Mouse (Mus musculus): ENCODE measurements around the gene Slc25a45. TPM values are rescaled to one million over a fixed set of nuclear protein-coding genes. Genes with fewer than 3 reads are reported as not detected.
A peak's percentile ranks its signal among the peaks of the same experiment; 100 is the strongest.
"Not testable (repeated sequence)": the region's sequence is repeated elsewhere in the genome, so short reads cannot be mapped to it uniquely, and the experiment has no call there.

The Slc25a45 gene
- polyA plus RNA-seq, 1 experiment from 2014 or later = 1.3 TPM

- WGBS = 58% methylated on average over 6 of the region's 6 CpGs
- Histone ChIP-seq H3K27ac (peak overlapping the region; percentile 60; the same call in 1 of the 2 replicates), H3K4me2 (peak overlapping the region; percentile 28), H3K36me3 (replicated peaks) (peaks cover 43% of the 10 kb centered on the region), H3K4me3 (replicated peaks) (no peak overlapping the region), H3K9ac (peak overlapping the region; percentile 29; the same call in 1 of the 2 replicates), H3K27me3 (no peaks in the 10 kb centered on the region), H3K9me3 (no peaks in the 10 kb centered on the region), H3K4me1 (peaks cover 42% of the 10 kb centered on the region)
- ATAC-seq (ENCODE audit: low FRiP score) = no peak
These were observed 5.9 kb upstream of the Slc25a45 start for GRCm38 (mm10) chr19:5871683-5872082.

- Histone ChIP-seq H3K27ac (no peak overlapping the region), H3K9me3 (no peaks in the 10 kb centered on the region), H3K4me2 (no peak overlapping the region), H3K9ac (no peak overlapping the region), H3K27me3 (no peaks in the 10 kb centered on the region), H3K4me1 (peaks cover 42% of the 10 kb centered on the region), H3K36me3 (replicated peaks) (peaks cover 36% of the 10 kb centered on the region), H3K4me3 (replicated peaks) (no peak overlapping the region)
- WGBS = 95% methylated on average over 4 of the region's 4 CpGs
- no peak for ATAC-seq (ENCODE audit: low FRiP score)
These were observed 5.1 kb upstream of the Slc25a45 start for GRCm38 (mm10) chr19:5872528-5872927.

GRCm38 (mm10) chr19:5872931-5873556 is 4.6 kb upstream of the Slc25a45 start:
- peaks cover 47% of the 10 kb centered on the region for H3K4me1 ChIP-seq
- H3K9ac ChIP-seq = no peak overlapping the region
- 0 out of 2 replicates have a peak overlapping the region, but pooled peaks have one; percentile 2 for H3K4me2 ChIP-seq
- no peaks in the 10 kb centered on the region for H3K9me3 ChIP-seq
- H3K4me3 ChIP-seq (replicated peaks) = no peak overlapping the region
- WGBS = 91% methylated on average over 19 of the region's 19 CpGs
- no peak overlapping the region for H3K27ac ChIP-seq
- H3K27me3 ChIP-seq = no peaks in the 10 kb centered on the region
- peaks cover 32% of the 10 kb centered on the region for H3K36me3 ChIP-seq (replicated peaks)
- no peak for ATAC-seq (ENCODE audit: low FRiP score)

- Histone ChIP-seq H3K27ac (no peak overlapping the region), H3K9me3 (no peaks in the 10 kb centered on the region), H3K27me3 (no peaks in the 10 kb centered on the region), H3K4me2 (peak overlapping the region; percentile 72), H3K36me3 (replicated peaks) (peaks cover 18% of the 10 kb centered on the region), H3K9ac (peak overlapping the region; percentile 78), H3K4me3 (replicated peaks) (peak overlapping the region; percentile 79), H3K4me1 (peaks cover 52% of the 10 kb centered on the region)
- 7% methylated on average over 13 of the region's 13 CpGs for WGBS
- ATAC-seq (ENCODE audit: low FRiP score) = no peak; the same call in 1 of the 2 replicates
These were observed 3.1 kb upstream of the Slc25a45 start for GRCm38 (mm10) chr19:5874391-5874968.

- WGBS = under 1% methylated on average over 37 of the region's 37 CpGs
- peak within 1 kb of the TSS; percentile 79 for H3K4me3 ChIP-seq (replicated peaks)
- no peaks in the 10 kb centered on the region for H3K27me3 ChIP-seq
- H3K4me2 ChIP-seq = peak within 1 kb of the TSS; percentile 72
- peak within 1 kb of the TSS; percentile 78 for H3K9ac ChIP-seq
- peaks cover 14% of the 10 kb centered on the region; the same call in 1 of the 2 replicates for H3K36me3 ChIP-seq (replicated peaks)
- H3K4me1 ChIP-seq = peaks cover 52% of the 10 kb centered on the region
- peak; percentile 91 for ATAC-seq (ENCODE audit: low FRiP score)
- peak within 1 kb of the TSS; percentile 65 for H3K27ac ChIP-seq
- H3K9me3 ChIP-seq = no peaks in the 10 kb centered on the region
These were observed 2.6 kb upstream of the Slc25a45 start, which contains the start of gene Frmd8 for GRCm38 (mm10) chr19:5874969-5875480. Gene Frmd8, minus strand, starts transcription at chr19:5875274.

GRCm38 (mm10) chr19:5878362-5878722 is 734 bp downstream of the Slc25a45 start:
- 89% methylated on average over 7 of the region's 7 CpGs for WGBS
- H3K4me1 ChIP-seq = peaks cover 28% of the 10 kb centered on the region
- H3K27ac ChIP-seq = 0 out of 2 replicates have a peak overlapping the region, but pooled peaks have one; percentile 31
- ATAC-seq (ENCODE audit: low FRiP score) = no peak
- no peaks in the 10 kb centered on the region for H3K36me3 ChIP-seq (replicated peaks)
- no peak overlapping the region for H3K4me3 ChIP-seq (replicated peaks)
- no peaks in the 10 kb centered on the region for H3K27me3 ChIP-seq
- no peaks in the 10 kb centered on the region for H3K9me3 ChIP-seq
- no peak overlapping the region for H3K9ac ChIP-seq
- 0 out of 2 replicates have a peak overlapping the region, but pooled peaks have one; percentile 0 for H3K4me2 ChIP-seq

GRCm38 (mm10) chr19:5878916-5879315 is 1.3 kb downstream of the Slc25a45 start:
- H3K9ac ChIP-seq = no peak overlapping the region
- WGBS = 77% methylated on average over 3 of the region's 3 CpGs
- no peak overlapping the region for H3K27ac ChIP-seq
- H3K4me2 ChIP-seq = no peak overlapping the region
- no peak for ATAC-seq (ENCODE audit: low FRiP score)
- H3K36me3 ChIP-seq (replicated peaks) = no peaks in the 10 kb centered on the region
- H3K27me3 ChIP-seq = no peaks in the 10 kb centered on the region
- no peaks in the 10 kb centered on the region for H3K9me3 ChIP-seq
- H3K4me1 ChIP-seq = peaks cover 22% of the 10 kb centered on the region
- H3K4me3 ChIP-seq (replicated peaks) = no peak overlapping the region

GRCm38 (mm10) chr19:5879735-5880134 is 2.1 kb downstream of the Slc25a45 start:
- H3K4me1 ChIP-seq = peaks cover 15% of the 10 kb centered on the region
- no peak overlapping the region for H3K4me2 ChIP-seq
- H3K4me3 ChIP-seq (replicated peaks) = no peak overlapping the region
- WGBS = 93% methylated on average over 7 of the region's 7 CpGs
- H3K9me3 ChIP-seq = no peaks in the 10 kb centered on the region
- H3K27me3 ChIP-seq = no peaks in the 10 kb centered on the region
- no peak overlapping the region for H3K9ac ChIP-seq
- no peak for ATAC-seq (ENCODE audit: low FRiP score)
- no peak overlapping the region for H3K27ac ChIP-seq
- H3K36me3 ChIP-seq (replicated peaks) = no peaks in the 10 kb centered on the region

GRCm38 (mm10) chr19:5881155-5881554 is 3.5 kb downstream of the Slc25a45 start:
- peaks cover 10% of the 10 kb centered on the region for H3K4me1 ChIP-seq
- no peaks in the 10 kb centered on the region for H3K27me3 ChIP-seq
- no peak overlapping the region for H3K4me2 ChIP-seq
- H3K9ac ChIP-seq = no peak overlapping the region
- no peaks in the 10 kb centered on the region for H3K36me3 ChIP-seq (replicated peaks)
- no peak overlapping the region for H3K4me3 ChIP-seq (replicated peaks)
- 90% methylated on average over 6 of the region's 6 CpGs for WGBS
- ATAC-seq (ENCODE audit: low FRiP score) = no peak
- H3K9me3 ChIP-seq = no peaks in the 10 kb centered on the region
- H3K27ac ChIP-seq = no peak overlapping the region

GRCm38 (mm10) chr19:5882079-5882478 is 4.5 kb downstream of the Slc25a45 start:
- not testable (repeated sequence) for H3K4me1 ChIP-seq; H3K9ac ChIP-seq; H3K36me3 ChIP-seq (replicated peaks); H3K27ac ChIP-seq; ATAC-seq (ENCODE audit: low FRiP score); H3K9me3 ChIP-seq; H3K4me2 ChIP-seq; H3K27me3 ChIP-seq; H3K4me3 ChIP-seq (replicated peaks)
- 89% methylated on average over 5 of the region's 5 CpGs for WGBS

- no peaks in the 10 kb centered on the region for H3K36me3 ChIP-seq (replicated peaks)
- no peak overlapping the region for H3K4me3 ChIP-seq (replicated peaks)
These were observed 6.3 kb downstream of the Slc25a45 start for GRCm38 (mm10) chr19:5883935-5884334.

GRCm38 (mm10) chr19:5885838-5886237 is 8.2 kb downstream of the Slc25a45 start:
- ATAC-seq (ENCODE audit: low FRiP score) = no peak
- H3K36me3 ChIP-seq (replicated peaks) = 0 out of 2 replicates have a peak, but pooled peaks cover 3% of the 10 kb centered on the region
- 61% methylated on average over 4 of the region's 4 CpGs for WGBS
- H3K9ac ChIP-seq = no peak overlapping the region
- no peak overlapping the region for H3K4me2 ChIP-seq
- no peaks in the 10 kb centered on the region for H3K9me3 ChIP-seq
- no peaks in the 10 kb centered on the region for H3K4me1 ChIP-seq
- no peak overlapping the region for H3K27ac ChIP-seq
- H3K27me3 ChIP-seq = no peaks in the 10 kb centered on the region
- no peak overlapping the region for H3K4me3 ChIP-seq (replicated peaks)

More at GRCm38 (mm10) chr19:5883935-5884334, 6.3 kb downstream of the Slc25a45 start:
- Histone ChIP-seq H3K9me3 (no peaks in the 10 kb centered on the region), H3K4me1 (no peaks in the 10 kb centered on the region), H3K27ac (no peak overlapping the region), H3K27me3 (no peaks in the 10 kb centered on the region), H3K9ac (no peak overlapping the region), H3K4me2 (no peak overlapping the region)
- 42% methylated on average over 1 of the region's 1 CpGs for WGBS
- ATAC-seq (ENCODE audit: low FRiP score) = no peak

Measured in forebrain, embryonic 12.5 days (tissue).